Mouse (Mus musculus): Measurements from ENCODE around the gene Fbxl22. TPM values are rescaled to one million over a fixed set of nuclear protein-coding genes. Genes with fewer than 3 reads are reported as not detected.

Fbxl22 gene
- polyA plus RNA-seq, 1 experiment from 2014 or later: 1.3 TPM

Other genes with a start within 250 kb of the Fbxl22 start
- gene Herc1, start 164.1 kb downstream of the Fbxl22 start, polyA plus RNA-seq (2014; fragmentation: Nextera tagmentation; extraction: Ambion mirVana): 66.5 and 66.7 TPM in 2 replicates
- 73.7 and 83.0 TPM in 2 replicates for gene Usp3, start 78.5 kb upstream of the Fbxl22 start, polyA plus RNA-seq (2014; fragmentation: Nextera tagmentation; extraction: Ambion mirVana)
- 0.36 and 0.63 TPM in 2 replicates for gene Car12, start 199.1 kb upstream of the Fbxl22 start, polyA plus RNA-seq (2014; fragmentation: Nextera tagmentation; extraction: Ambion mirVana)

Measured in neural tube, embryonic 14.5 days (tissue).